Mouse (Mus musculus): ENCODE results near the gene Sgcd. TPM values are rescaled to one million over a fixed set of nuclear protein-coding genes. Genes with fewer than 3 reads are reported as not detected.

Sgcd gene
- polyA plus RNA-seq, 1 experiment from 2014 or later = 3.0 TPM

- Histone ChIP-seq H3K9ac (ENCODE audit: low read length) (no peak overlapping the region), H3K9me3 (ENCODE audit: control insufficient read depth, low read length) (no peaks in the 10 kb centered on the region), H3K36me3 (ENCODE audit: control insufficient read depth, insufficient read depth, low read length) (no peaks in the 10 kb centered on the region), H3K27ac (ENCODE audit: low read length) (no peak overlapping the region), H3K4me1 (replicated peaks; ENCODE audit: control insufficient read depth, insufficient read depth, low read length) (no peaks in the 10 kb centered on the region), H3K4me2 (ENCODE audit: low read depth, low read length) (no peak overlapping the region), H3K4me3 (ENCODE audit: low read length) (no peak overlapping the region), H3K27me3 (ENCODE audit: control insufficient read depth, insufficient read depth, low read depth, low read length) (no peaks in the 10 kb centered on the region)
- 80% methylated on average over 1 of the region's 1 CpGs for WGBS
- ATAC-seq (ENCODE audit: low read depth) = no peak
Observed at GRCm38 (mm10) chr11:47129166-47129565, 859.6 kb downstream of the Sgcd start.

GRCm38 (mm10) chr11:47128331-47128730 lies 860.4 kb downstream of the Sgcd start:
- H3K27ac ChIP-seq (ENCODE audit: low read length) = no peak overlapping the region
- H3K4me1 ChIP-seq (replicated peaks; ENCODE audit: control insufficient read depth, insufficient read depth, low read length) = no peaks in the 10 kb centered on the region
- no peaks in the 10 kb centered on the region for H3K9me3 ChIP-seq (ENCODE audit: control insufficient read depth, low read length)
- 76% methylated on average over 3 of the region's 3 CpGs for WGBS
- no peak overlapping the region for H3K9ac ChIP-seq (ENCODE audit: low read length)
- no peaks in the 10 kb centered on the region for H3K36me3 ChIP-seq (ENCODE audit: control insufficient read depth, insufficient read depth, low read length)
- no peaks in the 10 kb centered on the region for H3K27me3 ChIP-seq (ENCODE audit: control insufficient read depth, insufficient read depth, low read depth, low read length)
- no peak for ATAC-seq (ENCODE audit: low read depth)
- H3K4me2 ChIP-seq (ENCODE audit: low read depth, low read length) = no peak overlapping the region
- H3K4me3 ChIP-seq (ENCODE audit: low read length) = no peak overlapping the region

GRCm38 (mm10) chr11:47120874-47121273 lies 867.9 kb downstream of the Sgcd start:
- H3K4me3 ChIP-seq (ENCODE audit: low read length) = no peak overlapping the region
- no peaks in the 10 kb centered on the region for H3K9me3 ChIP-seq (ENCODE audit: control insufficient read depth, low read length)
- ATAC-seq (ENCODE audit: low read depth) = peak; percentile 57; the same call in 1 of the 2 replicates
- no peaks in the 10 kb centered on the region for H3K27me3 ChIP-seq (ENCODE audit: control insufficient read depth, insufficient read depth, low read depth, low read length)
- H3K36me3 ChIP-seq (ENCODE audit: control insufficient read depth, insufficient read depth, low read length) = no peaks in the 10 kb centered on the region
- H3K27ac ChIP-seq (ENCODE audit: low read length) = no peak overlapping the region
- H3K4me1 ChIP-seq (replicated peaks; ENCODE audit: control insufficient read depth, insufficient read depth, low read length) = no peaks in the 10 kb centered on the region
- no peak overlapping the region for H3K4me2 ChIP-seq (ENCODE audit: low read depth, low read length)
- no peak overlapping the region for H3K9ac ChIP-seq (ENCODE audit: low read length)
- 43% methylated on average over 1 of the region's 1 CpGs for WGBS

GRCm38 (mm10) chr11:47117896-47118295 lies 870.9 kb downstream of the Sgcd start:
- Histone ChIP-seq H3K4me1 (replicated peaks; ENCODE audit: control insufficient read depth, insufficient read depth, low read length) (no peaks in the 10 kb centered on the region), H3K9ac (ENCODE audit: low read length) (no peak overlapping the region), H3K9me3 (ENCODE audit: control insufficient read depth, low read length) (no peaks in the 10 kb centered on the region), H3K36me3 (ENCODE audit: control insufficient read depth, insufficient read depth, low read length) (no peaks in the 10 kb centered on the region), H3K4me2 (ENCODE audit: low read depth, low read length) (no peak overlapping the region), H3K27me3 (ENCODE audit: control insufficient read depth, insufficient read depth, low read depth, low read length) (no peaks in the 10 kb centered on the region), H3K4me3 (ENCODE audit: low read length) (no peak overlapping the region), H3K27ac (ENCODE audit: low read length) (no peak overlapping the region)
- no peak for ATAC-seq (ENCODE audit: low read depth)
- WGBS = 47% methylated on average over 2 of the region's 2 CpGs

- H3K9ac ChIP-seq (ENCODE audit: low read length) = no peak overlapping the region
- no peak overlapping the region for H3K4me2 ChIP-seq (ENCODE audit: low read depth, low read length)
- H3K27ac ChIP-seq (ENCODE audit: low read length) = no peak overlapping the region
- 96% methylated on average over 4 of the region's 4 CpGs for whole genome bisulfite sequencing
- no peak for ATAC-seq (ENCODE audit: low read depth)
- H3K9me3 ChIP-seq (ENCODE audit: control insufficient read depth, low read length) = no peaks in the 10 kb centered on the region
- peaks cover 9% of the 10 kb centered on the region for H3K4me1 ChIP-seq (replicated peaks; ENCODE audit: control insufficient read depth, insufficient read depth, low read length)
- no peaks in the 10 kb centered on the region for H3K36me3 ChIP-seq (ENCODE audit: control insufficient read depth, insufficient read depth, low read length)
- no peaks in the 10 kb centered on the region for H3K27me3 ChIP-seq (ENCODE audit: control insufficient read depth, insufficient read depth, low read depth, low read length)
- H3K4me3 ChIP-seq (ENCODE audit: low read length) = no peak overlapping the region
Observed at GRCm38 (mm10) chr11:47114366-47114765, 874.4 kb downstream of the Sgcd start.

- Histone ChIP-seq H3K9ac (ENCODE audit: low read length) (no peak overlapping the region), H3K27ac (ENCODE audit: low read length) (no peak overlapping the region), H3K4me1 (replicated peaks; ENCODE audit: control insufficient read depth, insufficient read depth, low read length) (peaks cover 9% of the 10 kb centered on the region), H3K4me2 (ENCODE audit: low read depth, low read length) (no peak overlapping the region), H3K9me3 (ENCODE audit: control insufficient read depth, low read length) (no peaks in the 10 kb centered on the region), H3K27me3 (ENCODE audit: control insufficient read depth, insufficient read depth, low read depth, low read length) (no peaks in the 10 kb centered on the region), H3K4me3 (ENCODE audit: low read length) (no peak overlapping the region), H3K36me3 (ENCODE audit: control insufficient read depth, insufficient read depth, low read length) (no peaks in the 10 kb centered on the region)
- 52% methylated on average over 5 of the region's 5 CpGs for WGBS
- no peak for ATAC-seq (ENCODE audit: low read depth)
Observed at GRCm38 (mm10) chr11:47113081-47113480, 875.7 kb downstream of the Sgcd start.

- Histone ChIP-seq H3K27me3 (ENCODE audit: control insufficient read depth, insufficient read depth, low read depth, low read length) (no peaks in the 10 kb centered on the region), H3K36me3 (ENCODE audit: control insufficient read depth, insufficient read depth, low read length) (no peaks in the 10 kb centered on the region), H3K27ac (ENCODE audit: low read length) (peak overlapping the region; percentile 58; the same call in 1 of the 2 replicates), H3K4me2 (ENCODE audit: low read depth, low read length) (no peak overlapping the region), H3K9ac (ENCODE audit: low read length) (no peak overlapping the region), H3K4me3 (ENCODE audit: low read length) (no peak overlapping the region), H3K4me1 (replicated peaks; ENCODE audit: control insufficient read depth, insufficient read depth, low read length) (peaks cover 9% of the 10 kb centered on the region), H3K9me3 (ENCODE audit: control insufficient read depth, low read length) (no peaks in the 10 kb centered on the region)
- peak; percentile 93 for ATAC-seq (ENCODE audit: low read depth)
Observed at GRCm38 (mm10) chr11:47110314-47110713, 878.5 kb downstream of the Sgcd start.

- 84% methylated on average over 2 of the region's 2 CpGs for WGBS
- H3K4me2 ChIP-seq (ENCODE audit: low read depth, low read length) = no peak overlapping the region
- no peak overlapping the region for H3K4me3 ChIP-seq (ENCODE audit: low read length)
- no peaks in the 10 kb centered on the region for H3K36me3 ChIP-seq (ENCODE audit: control insufficient read depth, insufficient read depth, low read length)
- no peak for ATAC-seq (ENCODE audit: low read depth)
- H3K9me3 ChIP-seq (ENCODE audit: control insufficient read depth, low read length) = no peaks in the 10 kb centered on the region
- no peak overlapping the region for H3K9ac ChIP-seq (ENCODE audit: low read length)
- peaks cover 9% of the 10 kb centered on the region for H3K4me1 ChIP-seq (replicated peaks; ENCODE audit: control insufficient read depth, insufficient read depth, low read length)
- H3K27me3 ChIP-seq (ENCODE audit: control insufficient read depth, insufficient read depth, low read depth, low read length) = no peaks in the 10 kb centered on the region
- H3K27ac ChIP-seq (ENCODE audit: low read length) = no peak overlapping the region
Observed at GRCm38 (mm10) chr11:47107661-47108060, 881.1 kb downstream of the Sgcd start.

GRCm38 (mm10) chr11:47093296-47093912 lies 895.4 kb downstream of the Sgcd start:
- Histone ChIP-seq H3K4me1 (replicated peaks; ENCODE audit: control insufficient read depth, insufficient read depth, low read length) (no peaks in the 10 kb centered on the region), H3K4me3 (ENCODE audit: low read length) (no peak overlapping the region), H3K9me3 (ENCODE audit: control insufficient read depth, low read length) (no peaks in the 10 kb centered on the region), H3K36me3 (ENCODE audit: control insufficient read depth, insufficient read depth, low read length) (no peaks in the 10 kb centered on the region), H3K27ac (ENCODE audit: low read length) (no peak overlapping the region), H3K9ac (ENCODE audit: low read length) (no peak overlapping the region), H3K4me2 (ENCODE audit: low read depth, low read length) (no peak overlapping the region), H3K27me3 (ENCODE audit: control insufficient read depth, insufficient read depth, low read depth, low read length) (no peaks in the 10 kb centered on the region)
- no peak for ATAC-seq (ENCODE audit: low read depth)
- WGBS = 45% methylated on average over 5 of the region's 5 CpGs

GRCm38 (mm10) chr11:47082517-47082916 lies 906.3 kb downstream of the Sgcd start:
- ATAC-seq (ENCODE audit: low read depth) = no peak
- H3K4me2 ChIP-seq (ENCODE audit: low read depth, low read length) = no peak overlapping the region
- H3K9ac ChIP-seq (ENCODE audit: low read length) = no peak overlapping the region
- no peak overlapping the region for H3K27ac ChIP-seq (ENCODE audit: low read length)
- no peaks in the 10 kb centered on the region for H3K9me3 ChIP-seq (ENCODE audit: control insufficient read depth, low read length)
- no peak overlapping the region for H3K4me3 ChIP-seq (ENCODE audit: low read length)
- no peaks in the 10 kb centered on the region for H3K4me1 ChIP-seq (replicated peaks; ENCODE audit: control insufficient read depth, insufficient read depth, low read length)
- H3K36me3 ChIP-seq (ENCODE audit: control insufficient read depth, insufficient read depth, low read length) = no peaks in the 10 kb centered on the region
- no peaks in the 10 kb centered on the region for H3K27me3 ChIP-seq (ENCODE audit: control insufficient read depth, insufficient read depth, low read depth, low read length)
- WGBS = 93% methylated on average over 1 of the region's 1 CpGs

Measured in lung, embryonic 16.5 days (tissue).